Mouse (Mus musculus) kidney, adult 2 months (tissue): ENCODE measurements around the gene Ntn4.

Source experiments
- CTCF ChIP-seq: fragments of 200-500 bp; conservative IDR thresholded peaks from 2 replicates; pipeline ENCODE4 v1.5.1; 2011; ENCODE audit warnings: low read depth, mild to moderate bottlenecking, control low read depth, low read length, moderate library complexity, mixed read lengths; ENCODE audit not compliant: insufficient read depth, insufficient read length
- POLR2A ChIP-seq: fragments of 200-500 bp; IDR thresholded peaks from one replicate; pipeline ENCODE4 v1.6.1; 2011; ENCODE audit warnings: low read depth, low read length, control low read depth

DNA sequence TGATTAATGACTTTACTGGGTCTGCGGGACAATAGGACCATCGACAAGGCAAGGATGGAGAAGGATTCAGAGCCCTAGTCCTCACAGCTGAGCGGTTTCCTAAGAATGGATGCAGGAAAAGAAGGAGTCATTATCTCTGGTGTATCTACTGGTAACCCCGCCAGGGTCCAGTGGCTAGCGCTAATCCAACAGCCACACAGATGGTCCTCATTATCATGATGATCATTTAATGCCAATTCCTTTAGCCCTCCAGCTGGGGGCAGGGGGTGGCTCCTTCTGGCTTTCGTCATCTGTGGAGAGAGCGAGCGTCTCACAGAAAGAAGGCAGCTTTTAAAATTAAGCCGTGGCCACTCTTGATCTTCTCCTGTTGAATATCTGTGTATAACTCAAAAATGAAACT, 4.5 kb upstream of the Ntn4 start:
- no peak for TF ChIP-seq CTCF
- no peak for TF ChIP-seq POLR2A
